Mouse (Mus musculus) forebrain, embryonic 14.5 days (tissue): ENCODE measurements around the gene Gm45799. TPM values are rescaled to one million over a fixed set of nuclear protein-coding genes. Genes with fewer than 3 reads are reported as not detected.

ENCODE experiments used
- ATAC-seq: fragments of 200-750 bp; cut with Nextera tagmentation; 2 replicates; pipeline ENCODE4 v1.8.0; 2017; ENCODE audit warnings: mild to moderate bottlenecking, moderate library complexity
- DNase-seq: peaks from one replicate; pipeline ENCODE4 v3.0.0-alpha.2; 2015; ENCODE audit warnings: low spot score
- H3K27ac ChIP-seq: fragments of 300-500 bp; sonication (generic); 2 replicates; pipeline ENCODE4 v1.5.1; 2014; ENCODE audit warnings: low read depth, mild to moderate bottlenecking, control low read depth, low read length, moderate library complexity
- H3K27me3 ChIP-seq: fragments of 300-500 bp; sonication (generic); replicated peaks from 2 replicates; pipeline ENCODE4 v1.6.1; 2014; ENCODE audit warnings: low read length, control low read depth, mixed read lengths; ENCODE audit not compliant: control insufficient read depth, insufficient read depth
- H3K36me3 ChIP-seq: fragments of 300-500 bp; sonication (generic); 2 replicates; pipeline ENCODE4 v1.6.1; 2014; ENCODE audit warnings: low read length, control low read depth; ENCODE audit not compliant: control insufficient read depth, insufficient read depth
- H3K4me1 ChIP-seq: fragments of 300-500 bp; sonication (generic); 2 replicates; pipeline ENCODE4 v1.6.1; 2014; ENCODE audit warnings: antibody characterized with exemption, low read length, control low read depth; ENCODE audit not compliant: control insufficient read depth, insufficient read depth
- H3K4me2 ChIP-seq: fragments of 300-500 bp; sonication (generic); 2 replicates; pipeline ENCODE4 v1.6.1; 2014; ENCODE audit warnings: mild to moderate bottlenecking, control low read depth, low read length
- H3K4me3 ChIP-seq: fragments of 300-500 bp; sonication (generic); 2 replicates; pipeline ENCODE4 v1.5.1; 2014; ENCODE audit warnings: low read depth, low read length, control low read depth
- H3K9ac ChIP-seq: fragments of 300-500 bp; sonication (generic); 2 replicates; pipeline ENCODE4 v1.6.1; 2014; ENCODE audit warnings: mild to moderate bottlenecking, low read length, control low read depth, moderate library complexity
- H3K9me3 ChIP-seq: fragments of 300-500 bp; sonication (generic); replicated peaks from 2 replicates; pipeline ENCODE4 v1.6.1; 2016; ENCODE audit warnings: low read length, control low read depth, mixed read lengths; ENCODE audit not compliant: control insufficient read depth
- WGBS: fragments of 180-500 bp; shearing (Covaris S2); extraction: QIAGEN DNeasy Blood & Tissue Kit; methylation state at CpG from one replicate; pipeline ENCODE4 v1.1.7; 2014; 5-methylcytosine and 5-hydroxymethylcytosine counted together
- polyA plus RNA-seq: library from polyadenylated mRNA; unstranded; fragments of >200 nt; fragmentation: Nextera tagmentation; extraction: Ambion mirVana; gene quantifications from 2 replicates; pipeline ENCODE4 v1.2.1, GENCODE M21; 2014

The Gm45799 gene
- polyA plus RNA-seq, 1 experiment from 2014 or later: 25.0 TPM

DNA sequence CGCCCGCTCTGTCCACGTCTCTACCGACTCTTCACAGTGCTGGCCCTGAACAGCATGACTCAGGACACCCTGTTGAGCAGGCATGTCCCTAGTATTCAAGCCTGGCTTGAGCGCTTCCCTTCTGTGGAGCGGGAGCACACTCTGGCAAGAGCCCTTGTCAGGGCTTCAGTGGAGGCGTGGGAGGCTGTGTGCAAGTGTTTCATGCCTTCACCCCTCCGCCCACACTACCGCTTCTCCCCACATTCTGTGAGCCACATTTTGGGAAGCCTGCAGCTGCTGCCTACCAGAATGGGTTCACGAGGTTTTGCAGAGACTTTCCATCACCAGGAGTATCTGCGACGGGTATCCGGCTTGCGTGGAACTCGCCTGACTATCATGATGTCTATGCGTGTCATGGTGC lies 62.8 kb downstream of the Gm45799 start:
- no peak overlapping the region for H3K4me2 ChIP-seq
- DNase-seq (no peak), ATAC-seq (no peak)
- H3K9ac ChIP-seq: no peak overlapping the region
- 84% methylated on average over 16 of the region's 16 CpGs for WGBS
- no peak overlapping the region for H3K27ac ChIP-seq
- no peaks in the 10 kb centered on the region for H3K27me3 ChIP-seq
- no peaks in the 10 kb centered on the region for H3K4me1 ChIP-seq
- H3K9me3 ChIP-seq: no peaks in the 10 kb centered on the region
- H3K36me3 ChIP-seq: no peaks in the 10 kb centered on the region
- H3K4me3 ChIP-seq: no peak overlapping the region

DNA sequence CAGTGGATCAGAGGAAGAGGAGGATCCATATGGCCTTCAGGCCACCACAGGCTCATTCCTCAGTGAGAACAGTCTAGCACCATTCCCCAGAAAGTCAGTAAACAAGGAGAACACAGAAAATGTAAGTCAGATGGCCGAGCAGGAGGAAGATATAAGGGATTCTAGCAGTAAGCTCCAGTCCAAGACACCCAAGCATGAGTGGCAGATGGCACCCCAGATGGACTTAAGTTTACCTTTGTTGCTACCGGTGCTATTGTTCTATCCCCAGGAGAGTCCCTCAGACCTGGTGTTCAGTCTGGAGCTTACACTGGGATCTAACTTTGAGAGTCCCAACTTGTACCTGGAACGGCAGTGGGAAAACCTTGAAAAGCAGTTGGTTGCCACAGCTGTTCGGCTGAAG lies 63.5 kb downstream of the Gm45799 start:
- no peak overlapping the region for H3K9ac ChIP-seq
- DNase-seq (no peak), ATAC-seq (no peak)
- H3K27ac ChIP-seq: no peak overlapping the region
- 89% methylated on average over 4 of the region's 4 CpGs for WGBS
- H3K27me3 ChIP-seq: no peaks in the 10 kb centered on the region
- H3K9me3 ChIP-seq: no peaks in the 10 kb centered on the region
- no peaks in the 10 kb centered on the region for H3K36me3 ChIP-seq
- no peaks in the 10 kb centered on the region for H3K4me1 ChIP-seq
- H3K4me3 ChIP-seq: no peak overlapping the region
- H3K4me2 ChIP-seq: no peak overlapping the region

DNA sequence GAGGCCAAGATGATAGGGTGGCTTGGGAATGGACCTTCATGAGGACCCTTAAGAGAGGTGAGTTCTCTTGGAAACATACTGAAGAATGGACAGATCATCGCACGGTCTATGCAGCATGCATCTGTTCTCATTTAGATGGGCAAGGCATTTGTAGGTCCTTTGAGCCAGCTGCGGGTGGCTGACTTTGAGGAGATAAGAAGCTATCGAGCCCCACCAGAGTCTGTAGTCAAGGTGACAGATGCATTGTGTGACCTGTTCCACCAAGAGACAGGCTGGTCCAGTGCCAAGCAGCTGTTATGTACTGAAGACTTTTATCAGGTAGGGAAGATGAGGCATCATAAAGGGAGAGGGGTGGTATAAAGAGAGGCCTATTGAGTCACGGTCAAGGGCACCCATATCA lies 68.4 kb downstream of the Gm45799 start:
- Histone ChIP-seq H3K9ac (no peak overlapping the region), H3K9me3 (no peaks in the 10 kb centered on the region), H3K27me3 (no peaks in the 10 kb centered on the region), H3K36me3 (no peaks in the 10 kb centered on the region), H3K27ac (no peak overlapping the region), H3K4me3 (no peak overlapping the region), H3K4me2 (no peak overlapping the region), H3K4me1 (no peaks in the 10 kb centered on the region)
- 92% methylated on average over 5 of the region's 5 CpGs for WGBS
- ATAC-seq (no peak), DNase-seq (no peak)

DNA sequence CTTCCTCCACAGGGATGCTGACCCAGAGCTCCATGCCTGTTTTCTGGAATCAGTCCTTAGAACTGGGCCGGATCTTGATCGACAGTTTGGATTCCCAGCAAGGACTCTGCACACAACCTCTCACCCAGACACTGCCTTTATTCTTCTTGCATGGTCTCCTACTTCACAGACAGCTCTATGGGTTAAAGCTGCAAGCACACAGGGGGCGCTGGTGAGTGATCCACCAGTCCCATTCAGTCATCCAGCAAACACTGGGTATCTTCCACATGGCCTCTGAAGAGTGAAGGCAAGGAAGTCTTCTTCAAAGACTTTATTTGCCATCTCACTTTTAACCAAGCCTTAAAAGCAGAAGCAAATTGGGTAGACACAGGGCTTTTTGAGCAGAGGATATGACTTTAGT lies 75.0 kb downstream of the Gm45799 start:
- no peak overlapping the region for H3K27ac ChIP-seq
- no peaks in the 10 kb centered on the region for H3K9me3 ChIP-seq
- no peaks in the 10 kb centered on the region for H3K4me1 ChIP-seq
- no peak for ATAC-seq
- no peak overlapping the region for H3K4me3 ChIP-seq
- 64% methylated on average over 3 of the region's 3 CpGs for WGBS
- no peaks in the 10 kb centered on the region for H3K27me3 ChIP-seq
- no peaks in the 10 kb centered on the region for H3K36me3 ChIP-seq
- no peak overlapping the region for H3K4me2 ChIP-seq
- no peak for DNase-seq
- no peak overlapping the region for H3K9ac ChIP-seq

DNA sequence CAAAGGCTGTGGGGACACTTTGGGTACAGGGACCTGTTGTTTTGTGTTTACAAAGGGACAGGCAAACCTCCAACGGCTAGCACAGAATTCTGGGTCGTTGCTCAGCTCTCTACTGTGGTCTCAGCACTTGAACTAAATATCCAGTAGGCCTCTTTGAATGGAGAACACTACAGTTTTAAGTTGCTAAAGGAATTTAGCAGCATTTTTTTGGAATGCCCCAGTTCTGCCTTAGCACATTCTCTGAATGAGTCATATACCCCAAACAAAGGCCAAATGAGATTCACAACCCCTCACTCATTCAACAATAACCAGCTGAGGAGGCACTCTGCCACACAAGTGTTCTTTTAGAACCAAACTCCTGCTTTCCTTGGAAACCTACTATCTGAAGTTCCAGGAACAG lies 81.6 kb downstream of the Gm45799 start:
- H3K4me1 ChIP-seq: no peaks in the 10 kb centered on the region
- ATAC-seq (no peak), DNase-seq (no peak)
- H3K9me3 ChIP-seq: no peaks in the 10 kb centered on the region
- no peak overlapping the region for H3K27ac ChIP-seq
- 63% methylated on average over 2 of the region's 2 CpGs for WGBS
- no peaks in the 10 kb centered on the region for H3K36me3 ChIP-seq
- no peak overlapping the region for H3K4me3 ChIP-seq
- no peaks in the 10 kb centered on the region for H3K27me3 ChIP-seq
- no peak overlapping the region for H3K4me2 ChIP-seq
- no peak overlapping the region for H3K9ac ChIP-seq

DNA sequence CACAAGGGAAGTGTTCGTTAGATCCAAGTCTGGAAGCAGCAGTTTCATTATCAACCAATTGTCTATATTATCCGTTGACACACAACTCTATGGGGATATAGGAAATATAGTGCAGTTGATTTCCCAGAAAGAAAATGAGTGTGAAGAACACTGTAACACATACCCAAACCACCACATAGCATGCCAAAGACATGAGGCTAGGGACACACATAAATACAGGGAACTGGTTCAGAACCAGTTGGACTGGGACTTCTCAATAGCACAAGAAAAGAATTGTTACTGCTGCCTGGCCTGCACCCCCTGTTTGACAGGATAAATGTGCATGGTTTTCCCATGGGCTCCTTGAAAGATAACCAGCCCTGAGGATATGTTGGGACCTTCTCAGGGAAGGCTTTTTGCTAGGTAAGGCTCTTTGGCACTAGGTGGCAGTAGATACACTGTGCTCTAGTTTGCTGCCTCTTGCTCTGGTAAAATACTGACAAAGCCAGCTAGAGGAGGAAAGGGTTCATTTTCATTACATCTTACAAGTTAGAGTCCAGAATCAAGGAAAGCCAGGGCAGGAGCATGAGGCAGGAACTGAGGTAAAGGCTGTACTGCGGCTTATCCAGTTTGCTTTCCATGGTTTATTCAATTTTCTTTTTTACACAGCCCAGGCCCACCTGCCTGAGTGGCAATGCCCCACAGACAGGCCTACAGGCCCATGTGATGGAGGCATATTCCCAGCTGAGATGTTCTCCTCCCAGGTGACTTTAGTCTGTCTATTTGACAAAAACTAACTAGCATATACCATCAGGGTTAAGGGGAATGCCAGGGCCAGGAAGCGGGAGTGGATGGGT lies 86.0 kb downstream of the Gm45799 start:
- Histone ChIP-seq H3K9ac (no peak overlapping the region), H3K4me3 (no peak overlapping the region), H3K4me2 (no peak overlapping the region), H3K36me3 (peaks cover 17% of the 10 kb centered on the region), H3K27me3 (no peaks in the 10 kb centered on the region), H3K9me3 (no peaks in the 10 kb centered on the region), H3K27ac (no peak overlapping the region; the same call in 1 of the 2 replicates), H3K4me1 (no peaks in the 10 kb centered on the region)
- ATAC-seq (peak; percentile 83), DNase-seq (peak; percentile 89)
- 84% methylated on average over 4 of the region's 4 CpGs for WGBS

DNA sequence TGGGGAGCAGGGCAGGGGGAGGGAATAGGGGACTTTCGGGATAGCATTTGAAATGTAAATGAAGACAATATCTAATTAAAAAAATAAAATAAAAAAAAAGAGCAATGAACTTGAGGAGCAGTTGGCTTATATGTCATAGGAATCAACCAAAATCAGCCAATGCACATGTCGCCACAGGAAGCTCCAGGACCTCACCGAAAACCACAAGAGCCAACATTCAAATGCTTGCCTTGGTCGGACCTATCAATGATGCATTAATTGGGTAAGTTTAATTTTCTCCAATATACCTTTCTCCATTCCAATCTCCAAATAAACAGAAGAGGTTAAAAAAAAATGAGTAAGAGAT lies 86.6 kb downstream of the Gm45799 start:
- ATAC-seq: no peak

DNA sequence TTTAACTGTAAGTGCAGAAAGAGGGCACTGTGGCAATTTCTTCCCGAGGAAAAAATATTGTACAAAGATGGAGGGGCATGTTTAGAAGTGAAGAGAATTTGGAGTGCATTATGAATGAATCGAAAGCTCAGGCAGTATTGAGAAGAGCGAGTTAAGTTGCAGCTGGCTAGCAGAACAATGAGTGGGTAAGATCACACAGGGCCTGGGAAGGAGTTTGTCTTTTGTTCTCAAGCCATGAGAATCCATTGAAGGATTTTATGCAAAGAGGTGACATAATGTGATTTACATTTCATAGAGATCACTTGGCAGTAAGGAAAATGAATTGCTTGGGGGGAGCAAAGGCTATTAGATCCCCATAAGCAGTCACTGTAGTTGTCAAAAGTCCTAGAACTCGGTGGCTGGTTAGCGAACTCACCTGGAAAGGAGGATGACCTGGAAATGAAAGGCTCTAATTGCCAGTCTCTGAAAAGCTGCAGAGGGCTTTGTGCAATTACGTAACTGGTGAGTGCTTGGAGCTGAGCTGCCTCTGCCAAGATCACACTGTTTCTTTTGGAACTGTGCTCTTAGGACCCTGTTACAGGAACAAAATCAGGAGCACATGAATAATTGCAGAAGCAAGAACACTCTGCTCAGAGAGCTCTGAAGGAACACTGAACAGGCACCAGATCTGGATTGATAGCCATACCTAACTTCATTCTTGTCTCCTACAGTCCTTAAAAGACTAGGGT lies 88.5 kb downstream of the Gm45799 start:
- peak; percentile 69 for DNase-seq
- peak; percentile 68 for ATAC-seq
- no peaks in the 10 kb centered on the region for H3K4me1 ChIP-seq
- 21% methylated on average over 6 of the region's 6 CpGs for WGBS
- H3K9ac ChIP-seq: no peak overlapping the region
- peak overlapping the region; percentile 31; the same call in 1 of the 2 replicates for H3K27ac ChIP-seq
- no peak overlapping the region for H3K4me2 ChIP-seq
- H3K9me3 ChIP-seq: no peaks in the 10 kb centered on the region
- peaks cover 39% of the 10 kb centered on the region for H3K36me3 ChIP-seq
- no peaks in the 10 kb centered on the region for H3K27me3 ChIP-seq
- no peak overlapping the region for H3K4me3 ChIP-seq

More for the DNA sequence above, 86.6 kb downstream of the Gm45799 start:
- 94% methylated on average over 4 of the region's 4 CpGs for WGBS
- Histone ChIP-seq H3K4me3 (no peak overlapping the region), H3K36me3 (peaks cover 20% of the 10 kb centered on the region), H3K4me2 (no peak overlapping the region), H3K27me3 (no peaks in the 10 kb centered on the region), H3K27ac (no peak overlapping the region), H3K4me1 (no peaks in the 10 kb centered on the region), H3K9me3 (no peaks in the 10 kb centered on the region), H3K9ac (no peak overlapping the region)
- DNase-seq: no peak

DNA sequence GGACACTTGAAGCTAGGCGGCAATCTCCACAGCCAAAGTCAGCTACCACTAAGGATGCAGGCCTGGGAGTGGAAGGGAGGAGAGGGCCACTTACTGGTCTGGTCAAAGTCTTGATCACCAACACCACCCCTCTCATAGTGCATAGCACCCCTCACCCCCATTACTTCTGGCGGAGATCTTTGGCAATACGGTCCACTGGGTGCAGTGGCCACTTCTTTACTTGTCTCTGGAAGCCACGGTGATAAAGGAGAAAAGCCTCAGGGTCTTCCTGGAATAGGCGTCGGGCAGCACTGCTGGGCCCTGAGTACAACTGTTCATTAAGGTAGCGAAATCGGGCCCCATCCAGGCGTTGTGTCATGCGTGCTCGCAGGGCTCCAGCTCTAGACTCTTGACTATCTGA lies 93.5 kb downstream of the Gm45799 start:
- H3K36me3 ChIP-seq: peaks cover 46% of the 10 kb centered on the region
- 95% methylated on average over 11 of the region's 11 CpGs for WGBS
- H3K9me3 ChIP-seq: no peaks in the 10 kb centered on the region
- ATAC-seq (no peak), DNase-seq (no peak)
- no peaks in the 10 kb centered on the region for H3K27me3 ChIP-seq
- H3K4me2 ChIP-seq: no peak overlapping the region
- no peak overlapping the region for H3K9ac ChIP-seq
- no peak overlapping the region for H3K4me3 ChIP-seq
- peaks cover 3% of the 10 kb centered on the region; the same call in 1 of the 2 replicates for H3K4me1 ChIP-seq
- H3K27ac ChIP-seq: no peak overlapping the region
